Mouse (Mus musculus) forebrain, embryonic 12.5 days (tissue): ENCODE results near the gene Fkbp1a. TPM values are rescaled to one million over a fixed set of nuclear protein-coding genes. Genes with fewer than 3 reads are reported as not detected.

ENCODE experiments used
- ATAC-seq: fragments of 200-750 bp; cut with Nextera tagmentation; 2 replicates; pipeline ENCODE4 v1.8.0; 2017; ENCODE audit warnings: moderate TSS enrichment; ENCODE audit not compliant: low FRiP score
- H3K27ac ChIP-seq: fragments of 300-500 bp; sonication (generic); 2 replicates; pipeline ENCODE4 v1.5.1; 2016; ENCODE audit warnings: mild to moderate bottlenecking
- H3K27me3 ChIP-seq: fragments of 300-500 bp; sonication (generic); 2 replicates; pipeline ENCODE4 v1.6.1; 2016; ENCODE audit warnings: mild to moderate bottlenecking
- H3K36me3 ChIP-seq: fragments of 300-500 bp; sonication (generic); replicated peaks from 2 replicates; pipeline ENCODE4 v1.6.1; 2016; ENCODE audit warnings: mild to moderate bottlenecking
- H3K4me1 ChIP-seq: fragments of 300-500 bp; sonication (generic); 2 replicates; pipeline ENCODE4 v1.6.1; 2016
- H3K4me2 ChIP-seq: fragments of 300-500 bp; sonication (generic); 2 replicates; pipeline ENCODE4 v1.6.1; 2016; ENCODE audit warnings: mild to moderate bottlenecking, moderate library complexity
- H3K4me3 ChIP-seq: fragments of 300-500 bp; sonication (generic); replicated peaks from 2 replicates; pipeline ENCODE4 v1.5.1; 2016; ENCODE audit warnings: mild to moderate bottlenecking
- H3K9ac ChIP-seq: fragments of 300-500 bp; sonication (generic); 2 replicates; pipeline ENCODE4 v1.6.1; 2016; ENCODE audit warnings: mild to moderate bottlenecking
- H3K9me3 ChIP-seq: fragments of 300-500 bp; sonication (generic); 2 replicates; pipeline ENCODE4 v1.6.1; 2016
- WGBS: fragments of 180-500 bp; shearing (Covaris S2); methylation state at CpG from one replicate; pipeline ENCODE4 v1.1.7; 2016; 5-methylcytosine and 5-hydroxymethylcytosine counted together
- polyA plus RNA-seq: library from polyadenylated mRNA; unstranded; fragments of >200 nt; fragmentation: Nextera tagmentation; extraction: Ambion mirVana; gene quantifications from 2 replicates; pipeline ENCODE4 v1.2.1, GENCODE M21; 2016

Gene Fkbp1a
- polyA plus RNA-seq = 526 and 540 TPM in 2 replicates

GRCm38 (mm10) chr2:151542323-151543062 lies at the start of gene Fkbp1a:
Gene Fkbp1a (plus strand): TSS chr2:151542483.
- H3K4me1 ChIP-seq = peaks cover 32% of the 10 kb centered on the region
- WGBS = under 1% methylated on average over 90 of the region's 93 CpGs

GRCm38 (mm10) chr2:151494035-151494803 lies 48.1 kb upstream of the Fkbp1a start, which contains the start of gene Nsfl1c:
Gene Nsfl1c (plus strand): TSS chr2:151494182.
- H3K4me1 ChIP-seq = peaks cover 21% of the 10 kb centered on the region
- peaks cover 25% of the 10 kb centered on the region for H3K36me3 ChIP-seq
- no peaks in the 10 kb centered on the region for H3K27me3 ChIP-seq
- H3K4me3 ChIP-seq = peak within 1 kb of the TSS; percentile 97
- ATAC-seq = peak; percentile 100
- no peaks in the 10 kb centered on the region for H3K9me3 ChIP-seq
- H3K27ac ChIP-seq = peak within 1 kb of the TSS; percentile 71
- WGBS = under 1% methylated on average over 72 of the region's 73 CpGs
- peak within 1 kb of the TSS; percentile 80 for H3K4me2 ChIP-seq
- H3K9ac ChIP-seq = peak within 1 kb of the TSS; percentile 88

More at GRCm38 (mm10) chr2:151542323-151543062, at the start of gene Fkbp1a:
- Histone ChIP-seq H3K4me2 (peak within 1 kb of the TSS; percentile 77), H3K27ac (peak within 1 kb of the TSS; percentile 91), H3K27me3 (no peaks in the 10 kb centered on the region), H3K9me3 (no peaks in the 10 kb centered on the region), H3K4me3 (peak within 1 kb of the TSS; percentile 95), H3K36me3 (peaks cover 28% of the 10 kb centered on the region), H3K9ac (peak within 1 kb of the TSS; percentile 94)
- ATAC-seq = peak; percentile 97

GRCm38 (mm10) chr2:151498358-151498757 lies 43.9 kb upstream of the Fkbp1a start:
- 20% methylated on average over 3 of the region's 3 CpGs for WGBS
- Histone ChIP-seq H3K9ac (no peak overlapping the region), H3K4me3 (no peak overlapping the region), H3K27me3 (no peaks in the 10 kb centered on the region), H3K4me1 (peaks cover 21% of the 10 kb centered on the region), H3K4me2 (no peak overlapping the region), H3K36me3 (peaks cover 54% of the 10 kb centered on the region), H3K9me3 (no peaks in the 10 kb centered on the region), H3K27ac (no peak overlapping the region)
- no peak for ATAC-seq

- H3K36me3 ChIP-seq = peaks cover 73% of the 10 kb centered on the region
- H3K9me3 ChIP-seq = no peaks in the 10 kb centered on the region
- H3K9ac ChIP-seq = no peak overlapping the region
- H3K4me1 ChIP-seq = peaks cover 12% of the 10 kb centered on the region
- 93% methylated on average over 6 of the region's 6 CpGs for WGBS
- ATAC-seq = no peak
- H3K4me2 ChIP-seq = no peak overlapping the region
- H3K4me3 ChIP-seq = no peak overlapping the region
- no peak overlapping the region for H3K27ac ChIP-seq
- H3K27me3 ChIP-seq = no peaks in the 10 kb centered on the region
These were observed 41.8 kb upstream of the Fkbp1a start for GRCm38 (mm10) chr2:151500442-151501007.

DNA sequence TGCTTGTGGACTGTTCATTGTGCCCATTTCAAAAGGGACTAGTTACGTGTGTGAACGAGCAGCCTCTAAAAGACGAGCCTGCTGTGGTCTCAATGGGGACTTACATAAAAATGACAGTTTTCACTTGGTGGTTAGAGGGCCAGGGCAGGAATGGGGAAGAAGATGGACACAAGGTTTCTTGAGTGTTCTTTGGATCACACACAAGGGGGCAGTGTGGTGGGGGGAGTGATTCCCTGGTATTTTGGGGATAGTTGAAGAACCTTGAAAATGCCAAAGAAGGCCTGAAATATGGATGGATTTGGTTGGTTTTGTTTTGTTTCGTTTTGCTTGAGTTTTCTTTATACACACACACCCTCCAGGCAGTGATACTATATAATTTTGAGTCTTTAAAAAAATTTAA lies 38.1 kb upstream of the Fkbp1a start:
- 84% methylated on average over 4 of the region's 4 CpGs for WGBS
- Histone ChIP-seq H3K36me3 (peaks cover 75% of the 10 kb centered on the region), H3K4me1 (no peaks in the 10 kb centered on the region), H3K4me3 (no peak overlapping the region), H3K9me3 (no peaks in the 10 kb centered on the region), H3K9ac (no peak overlapping the region), H3K27me3 (no peaks in the 10 kb centered on the region), H3K4me2 (no peak overlapping the region), H3K27ac (no peak overlapping the region)
- no peak for ATAC-seq

- Histone ChIP-seq H3K4me3 (no peak overlapping the region), H3K4me2 (no peak overlapping the region), H3K9me3 (no peaks in the 10 kb centered on the region), H3K27me3 (no peaks in the 10 kb centered on the region), H3K4me1 (no peaks in the 10 kb centered on the region; the same call in 1 of the 2 replicates), H3K36me3 (peaks cover 87% of the 10 kb centered on the region), H3K27ac (no peak overlapping the region), H3K9ac (no peak overlapping the region)
- ATAC-seq = peak; percentile 23; the same call in 1 of the 2 replicates
These were observed 30.1 kb upstream of the Fkbp1a start for GRCm38 (mm10) chr2:151512199-151512598.

GRCm38 (mm10) chr2:151513525-151514285 lies 28.6 kb upstream of the Fkbp1a start:
- Histone ChIP-seq H3K27ac (no peak overlapping the region), H3K4me3 (no peak overlapping the region), H3K9me3 (no peaks in the 10 kb centered on the region), H3K36me3 (peaks cover 78% of the 10 kb centered on the region), H3K9ac (no peak overlapping the region), H3K4me1 (no peaks in the 10 kb centered on the region; the same call in 1 of the 2 replicates), H3K4me2 (no peak overlapping the region), H3K27me3 (no peaks in the 10 kb centered on the region)
- WGBS = 86% methylated on average over 3 of the region's 3 CpGs
- no peak for ATAC-seq

GRCm38 (mm10) chr2:151519000-151519399 lies 23.3 kb upstream of the Fkbp1a start:
- H3K27me3 ChIP-seq = no peaks in the 10 kb centered on the region

DNA sequence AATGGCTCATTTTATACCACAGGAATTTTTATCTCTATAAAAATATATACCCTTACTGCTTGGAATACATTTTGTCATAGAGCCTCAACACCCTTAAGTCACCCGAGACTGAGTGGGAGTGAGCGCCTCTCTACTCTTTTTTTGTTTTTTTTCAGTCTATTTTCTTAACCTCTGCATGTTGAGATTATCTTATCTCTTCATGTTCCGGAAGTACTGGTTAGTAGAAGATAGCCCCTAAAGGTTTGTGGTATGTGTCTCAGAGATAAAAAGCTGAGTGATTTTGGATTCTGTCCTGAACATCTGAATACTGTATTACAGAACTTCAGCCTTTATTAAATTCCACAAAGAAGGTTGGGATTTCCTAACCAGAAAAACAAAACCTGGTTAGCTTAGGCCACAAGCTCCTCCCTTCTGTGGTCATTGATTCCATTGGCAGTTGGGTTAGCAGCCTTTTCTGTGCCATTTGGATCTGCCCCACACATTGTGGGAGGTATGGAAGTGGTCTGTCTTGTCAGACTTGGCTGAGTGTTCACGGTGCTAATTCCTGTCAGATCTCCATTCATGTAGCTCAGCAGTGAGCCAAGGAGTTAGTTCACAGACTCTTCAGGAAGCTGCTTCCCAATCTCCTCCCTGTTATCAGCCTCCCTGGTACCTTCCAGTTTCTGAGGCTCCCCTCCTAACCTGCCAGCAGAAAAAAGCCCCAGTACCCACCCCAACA lies 17.8 kb upstream of the Fkbp1a start:
- no peak for ATAC-seq
- no peak overlapping the region for H3K4me3 ChIP-seq
- WGBS = 70% methylated on average over 4 of the region's 4 CpGs
- no peaks in the 10 kb centered on the region for H3K27me3 ChIP-seq
- no peaks in the 10 kb centered on the region for H3K9me3 ChIP-seq
- H3K36me3 ChIP-seq = peaks cover 11% of the 10 kb centered on the region
- no peak overlapping the region for H3K27ac ChIP-seq
- H3K4me2 ChIP-seq = no peak overlapping the region
- no peaks in the 10 kb centered on the region for H3K4me1 ChIP-seq
- H3K9ac ChIP-seq = no peak overlapping the region

More at GRCm38 (mm10) chr2:151519000-151519399, 23.3 kb upstream of the Fkbp1a start:
- no peaks in the 10 kb centered on the region for H3K4me1 ChIP-seq
- H3K9ac ChIP-seq = no peak overlapping the region
- H3K4me3 ChIP-seq = no peak overlapping the region
- no peak overlapping the region for H3K4me2 ChIP-seq
- ATAC-seq = no peak
- no peaks in the 10 kb centered on the region for H3K9me3 ChIP-seq
- WGBS = 89% methylated on average over 2 of the region's 2 CpGs
- no peak overlapping the region for H3K27ac ChIP-seq
- peaks cover 42% of the 10 kb centered on the region for H3K36me3 ChIP-seq

DNA sequence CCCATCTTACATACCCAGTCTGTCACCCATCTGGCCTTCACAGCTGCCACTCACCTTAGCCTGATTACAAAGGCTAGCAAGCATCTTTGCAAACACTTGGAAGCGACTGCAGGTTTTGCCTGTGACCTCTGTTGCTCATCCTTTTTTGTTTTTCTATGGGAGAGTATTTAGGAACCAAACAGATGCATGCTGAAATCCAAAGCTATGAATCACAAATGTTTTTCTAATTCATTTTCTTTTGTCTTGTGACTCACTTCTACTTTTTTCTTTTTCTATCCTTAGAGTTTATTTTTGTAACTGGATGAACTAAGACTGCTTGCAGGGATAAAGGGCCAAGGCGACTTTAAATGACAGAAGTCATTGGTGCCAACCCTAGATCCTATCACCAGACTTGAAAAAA lies 16.8 kb upstream of the Fkbp1a start:
- 73% methylated on average over 2 of the region's 2 CpGs for WGBS
- H3K4me1 ChIP-seq = no peaks in the 10 kb centered on the region

GRCm38 (mm10) chr2:151528066-151528465 lies 14.2 kb upstream of the Fkbp1a start:
- Histone ChIP-seq H3K27me3 (no peaks in the 10 kb centered on the region), H3K4me1 (no peaks in the 10 kb centered on the region), H3K9me3 (no peaks in the 10 kb centered on the region), H3K4me2 (no peak overlapping the region), H3K9ac (no peak overlapping the region), H3K27ac (no peak overlapping the region), H3K4me3 (no peak overlapping the region), H3K36me3 (no peaks in the 10 kb centered on the region)
- no peak for ATAC-seq
- WGBS = 100% methylated on average over 1 of the region's 1 CpGs

More for the DNA sequence above, 16.8 kb upstream of the Fkbp1a start:
- Histone ChIP-seq H3K4me2 (no peak overlapping the region), H3K27me3 (no peaks in the 10 kb centered on the region), H3K36me3 (peaks cover 9% of the 10 kb centered on the region), H3K9me3 (no peaks in the 10 kb centered on the region), H3K9ac (no peak overlapping the region), H3K4me3 (no peak overlapping the region), H3K27ac (no peak overlapping the region)
- no peak for ATAC-seq
